Mouse (Mus musculus) forebrain, postnatal 0 days (tissue): ENCODE results near the gene Tmem219. TPM values are rescaled to one million over a fixed set of nuclear protein-coding genes. Genes with fewer than 3 reads are reported as not detected.

Source experiments
- ATAC-seq: fragments of 200-750 bp; cut with Nextera tagmentation; 2 replicates; pipeline ENCODE4 v1.8.0; 2017; ENCODE audit warnings: mild to moderate bottlenecking, moderate library complexity
- DNase-seq: peaks from one replicate; pipeline ENCODE4 v3.0.0-alpha.2; 2015
- H3K27ac ChIP-seq: fragments of 300-500 bp; sonication (generic); 2 replicates; pipeline ENCODE4 v1.5.1; 2014; ENCODE audit warnings: low read depth, mild to moderate bottlenecking, antibody characterized with exemption, low read length, moderate library complexity, mixed read lengths
- H3K27me3 ChIP-seq: fragments of 300-500 bp; sonication (generic); 2 replicates; pipeline ENCODE4 v1.6.1; 2014; ENCODE audit warnings: mild to moderate bottlenecking, low read length, mixed read lengths; ENCODE audit not compliant: insufficient read depth
- H3K36me3 ChIP-seq: fragments of 300-500 bp; sonication (generic); 2 replicates; pipeline ENCODE4 v1.6.1; 2014; ENCODE audit warnings: mild to moderate bottlenecking, moderate library complexity; ENCODE audit not compliant: insufficient read depth
- H3K4me1 ChIP-seq: fragments of 300-500 bp; sonication (generic); 2 replicates; pipeline ENCODE4 v1.6.1; 2014; ENCODE audit warnings: antibody characterized with exemption; ENCODE audit not compliant: insufficient read depth
- H3K4me2 ChIP-seq: fragments of 300-500 bp; sonication (generic); 2 replicates; pipeline ENCODE4 v1.6.1; 2014; ENCODE audit warnings: low read depth, mild to moderate bottlenecking, moderate library complexity
- H3K4me3 ChIP-seq: fragments of 300-500 bp; sonication (generic); 2 replicates; pipeline ENCODE4 v1.5.1; 2014; ENCODE audit warnings: low read depth, low read length, mixed read lengths
- H3K9ac ChIP-seq: fragments of 300-500 bp; sonication (generic); 2 replicates; pipeline ENCODE4 v1.6.1; 2014; ENCODE audit warnings: mild to moderate bottlenecking
- H3K9me3 ChIP-seq: fragments of 300-500 bp; sonication (generic); 2 replicates; pipeline ENCODE4 v1.6.1; 2016; ENCODE audit warnings: low read length
- CTCF ChIP-seq: sonication (generic); IDR thresholded peaks from 2 replicates; pipeline ENCODE4 v1.5.1; 2016; ENCODE audit warnings: antibody characterized with exemption, control low read depth, low read depth
- WGBS: fragments of 180-500 bp; shearing (Covaris S2); extraction: QIAGEN DNeasy Blood & Tissue Kit; methylation state at CpG from one replicate; pipeline ENCODE4 v1.1.7; 2014; 5-methylcytosine and 5-hydroxymethylcytosine counted together
- polyA plus RNA-seq: library from polyadenylated mRNA; unstranded; fragments of >200 nt; fragmentation: Nextera tagmentation; extraction: Ambion mirVana; gene quantifications from 2 replicates; pipeline ENCODE4 v1.2.1, GENCODE M21; 2015
- total RNA-seq: library from RNA; depleted of rRNA; stranded (reverse); fragments of >200 nt; gene quantifications from 2 replicates; pipeline ENCODE4 v1.2.3, GENCODE M21; 2014; rRNA removed

Gene Tmem219
- total and polyA plus RNA-seq, 2 experiments from 2014 or later, result 23.8 to 44.7 TPM

GRCm38 (mm10) chr7:126843276-126843675 is 79.4 kb downstream of the Tmem219 start:
- ATAC-seq, result no peak
- Histone ChIP-seq H3K27ac (no peak overlapping the region), H3K9me3 (no peaks in the 10 kb centered on the region), H3K4me3 (no peak overlapping the region), H3K9ac (no peak overlapping the region), H3K4me2 (no peak overlapping the region), H3K36me3 (no peaks in the 10 kb centered on the region), H3K4me1 (0 out of 2 replicates have a peak, but pooled peaks cover 6% of the 10 kb centered on the region), H3K27me3 (no peaks in the 10 kb centered on the region)
- TF ChIP-seq CTCF, result no peak
- no peak for DNase-seq
- WGBS, result 83% methylated on average over 9 of the region's 9 CpGs

Other genes starting within 250 kb of the Tmem219 start
Only the 30 nearest of the 31 such genes appear.
- gene Bola2, start 227.5 kb downstream of the Tmem219 start, total RNA-seq, result 66.9 and 115 TPM in 2 replicates
- gene Bola2, start 227.5 kb downstream of the Tmem219 start, polyA plus RNA-seq, result 139 and 205 TPM in 2 replicates
- gene Slx1b, start 227.1 kb downstream of the Tmem219 start, total RNA-seq, result 15.8 and 17.9 TPM in 2 replicates
- 7.5 and 10.1 TPM in 2 replicates for gene Slx1b, start 227.1 kb downstream of the Tmem219 start, polyA plus RNA-seq
- gene Coro1a, start 215.1 kb downstream of the Tmem219 start, total RNA-seq, result 121 and 169 TPM in 2 replicates
- 118 and 146 TPM in 2 replicates for gene Coro1a, start 215.1 kb downstream of the Tmem219 start, polyA plus RNA-seq
- gene Mapk3, start 163.3 kb downstream of the Tmem219 start, total RNA-seq, result 108 and 131 TPM in 2 replicates
- gene Mapk3, start 163.3 kb downstream of the Tmem219 start, polyA plus RNA-seq, result 118 and 133 TPM in 2 replicates
- 1.2 and 2.5 TPM in 2 replicates for gene Gdpd3, start 156.6 kb downstream of the Tmem219 start, total RNA-seq
- 0.93 and 0.97 TPM in 2 replicates for gene Gdpd3, start 156.6 kb downstream of the Tmem219 start, polyA plus RNA-seq
- 162 and 237 TPM in 2 replicates for gene Ypel3, start 146.0 kb downstream of the Tmem219 start, total RNA-seq
- gene Ypel3, start 146.0 kb downstream of the Tmem219 start, polyA plus RNA-seq, result 223 and 250 TPM in 2 replicates
- 0.31 and 0.38 TPM in 2 replicates for gene Tbx6, start 141.4 kb downstream of the Tmem219 start, total RNA-seq
- 0.10 and 0.11 TPM in 2 replicates for gene Tbx6, start 141.4 kb downstream of the Tmem219 start, polyA plus RNA-seq
- 114 and 119 TPM in 2 replicates for gene Ppp4c, start 130.4 kb downstream of the Tmem219 start, total RNA-seq
- gene Ppp4c, start 130.4 kb downstream of the Tmem219 start, polyA plus RNA-seq, result 161 and 172 TPM in 2 replicates
- 33.2 and 34.4 TPM in 2 replicates for gene Fam57b, start 125.2 kb downstream of the Tmem219 start, total RNA-seq
- 39.0 and 42.6 TPM in 2 replicates for gene Fam57b, start 125.2 kb downstream of the Tmem219 start, polyA plus RNA-seq
- gene 4930451I11Rik, start 91.3 kb downstream of the Tmem219 start, total RNA-seq, result not detected in 2 replicates
- gene 4930451I11Rik, start 91.3 kb downstream of the Tmem219 start, polyA plus RNA-seq, result 0.62 TPM in 1 of 2 replicates, not detected in the other
- 35.7 and 148 TPM in 2 replicates for gene Doc2a, start 75.5 kb downstream of the Tmem219 start, total RNA-seq
- 31.5 and 32.5 TPM in 2 replicates for gene Doc2a, start 75.5 kb downstream of the Tmem219 start, polyA plus RNA-seq
- 11.7 and 21.3 TPM in 2 replicates for gene Hirip3, start 60.9 kb downstream of the Tmem219 start, total RNA-seq
- 9.9 and 19.5 TPM in 2 replicates for gene Hirip3, start 60.9 kb downstream of the Tmem219 start, polyA plus RNA-seq
- 62.8 and 69.9 TPM in 2 replicates for gene Ino80e, start 60.5 kb downstream of the Tmem219 start, total RNA-seq
- 102 and 107 TPM in 2 replicates for gene Ino80e, start 60.5 kb downstream of the Tmem219 start, polyA plus RNA-seq
- gene Taok2, start 38.2 kb downstream of the Tmem219 start, total RNA-seq, result 100 and 110 TPM in 2 replicates
- gene Taok2, start 38.2 kb downstream of the Tmem219 start, polyA plus RNA-seq, result 30.5 and 42.6 TPM in 2 replicates
- gene Kctd13, start 6.0 kb upstream of the Tmem219 start, total RNA-seq, result 140 and 142 TPM in 2 replicates
- gene Kctd13, start 6.0 kb upstream of the Tmem219 start, polyA plus RNA-seq, result 218 and 222 TPM in 2 replicates
- gene Asphd1, start 26.7 kb upstream of the Tmem219 start, total RNA-seq, result 14.3 and 37.2 TPM in 2 replicates
- 10.3 and 13.6 TPM in 2 replicates for gene Asphd1, start 26.7 kb upstream of the Tmem219 start, polyA plus RNA-seq
- 104 and 160 TPM in 2 replicates for gene Sez6l2, start 27.6 kb upstream of the Tmem219 start, total RNA-seq
- 38.3 and 45.3 TPM in 2 replicates for gene Sez6l2, start 27.6 kb upstream of the Tmem219 start, polyA plus RNA-seq
- gene Cdipt, start 53.0 kb upstream of the Tmem219 start, total RNA-seq, result 120 and 158 TPM in 2 replicates
- 134 and 137 TPM in 2 replicates for gene Cdipt, start 53.0 kb upstream of the Tmem219 start, polyA plus RNA-seq
- gene Cdiptos, start 53.2 kb upstream of the Tmem219 start, total RNA-seq, result not detected in 2 replicates
- gene Cdiptos, start 53.2 kb upstream of the Tmem219 start, polyA plus RNA-seq, result 0.53 and 0.62 TPM in 2 replicates
- 4.8 and 6.9 TPM in 2 replicates for gene Mvp, start 91.7 kb upstream of the Tmem219 start, total RNA-seq
- 3.3 and 3.4 TPM in 2 replicates for gene Mvp, start 91.7 kb upstream of the Tmem219 start, polyA plus RNA-seq
- gene Pagr1b, start 93.6 kb upstream of the Tmem219 start, total RNA-seq, result 3.8 TPM in 1 of 2 replicates, not detected in the other
- gene Pagr1b, start 93.6 kb upstream of the Tmem219 start, polyA plus RNA-seq, result 1.0 TPM in 1 of 2 replicates, not detected in the other
- gene Pagr1a, start 94.4 kb upstream of the Tmem219 start, total RNA-seq, result 19.2 and 21.9 TPM in 2 replicates
- 18.1 and 31.6 TPM in 2 replicates for gene Pagr1a, start 94.4 kb upstream of the Tmem219 start, polyA plus RNA-seq
- 49.1 and 53.6 TPM in 2 replicates for gene Gm42742, start 98.2 kb upstream of the Tmem219 start, total RNA-seq
- 36.7 and 42.2 TPM in 2 replicates for gene Gm42742, start 98.2 kb upstream of the Tmem219 start, polyA plus RNA-seq
- gene Prrt2, start 98.3 kb upstream of the Tmem219 start, total RNA-seq, result 68.2 and 77.8 TPM in 2 replicates
- gene Prrt2, start 98.3 kb upstream of the Tmem219 start, polyA plus RNA-seq, result 84.1 and 84.3 TPM in 2 replicates
- 176 and 200 TPM in 2 replicates for gene Maz, start 104.1 kb upstream of the Tmem219 start, total RNA-seq
- 69.5 and 73.9 TPM in 2 replicates for gene Maz, start 104.1 kb upstream of the Tmem219 start, polyA plus RNA-seq
- 6.2 and 6.5 TPM in 2 replicates for gene Kif22, start 119.6 kb upstream of the Tmem219 start, total RNA-seq
- gene Kif22, start 119.6 kb upstream of the Tmem219 start, polyA plus RNA-seq, result 16.6 and 17.3 TPM in 2 replicates
- gene Zg16, start 164.4 kb upstream of the Tmem219 start, total RNA-seq, result not detected in 2 replicates
- not detected in 2 replicates for gene Zg16, start 164.4 kb upstream of the Tmem219 start, polyA plus RNA-seq
- 1.4 and 1.5 TPM in 2 replicates for gene AI467606, start 168.4 kb upstream of the Tmem219 start, total RNA-seq
- 1.1 and 1.3 TPM in 2 replicates for gene AI467606, start 168.4 kb upstream of the Tmem219 start, polyA plus RNA-seq
- 0.54 and 0.90 TPM in 2 replicates for gene Qprt, start 199.3 kb upstream of the Tmem219 start, total RNA-seq
- 0.84 and 1.2 TPM in 2 replicates for gene Qprt, start 199.3 kb upstream of the Tmem219 start, polyA plus RNA-seq
- gene Spn, start 214.9 kb upstream of the Tmem219 start, total RNA-seq, result 0.14 and 0.15 TPM in 2 replicates
- gene Spn, start 214.9 kb upstream of the Tmem219 start, polyA plus RNA-seq, result 0.10 TPM in 1 of 2 replicates, not detected in the other